Mouse (Mus musculus) liver, embryonic 14.5 days (tissue): Measurements from ENCODE around the gene Slc22a8. TPM values are rescaled to one million over a fixed set of nuclear protein-coding genes. Genes with fewer than 3 reads are reported as not detected.
A peak's percentile ranks its signal among the peaks of the same experiment; 100 is the strongest.

Source experiments
- ATAC-seq: fragments of 200-750 bp; cut with Nextera tagmentation; 2 replicates; pipeline ENCODE4 v1.8.0; 2017; ENCODE audit warnings: moderate number of reproducible peaks, mild to moderate bottlenecking, moderate library complexity; ENCODE audit not compliant: insufficient read depth
- DNase-seq, 3 experiments: peaks; one replicate each; pipeline ENCODE4 v3.0.0-alpha.2; 2012 to 2013; ENCODE audit warnings: low read depth in 3 of 3, low spot score in 3 of 3
- H3K27ac ChIP-seq: fragments of 300-500 bp; sonication (generic); 2 replicates; pipeline ENCODE4 v1.5.1; 2014; ENCODE audit warnings: moderate library complexity, mild to moderate bottlenecking, control low read depth, inconsistent platforms
- H3K27me3 ChIP-seq: fragments of 300-500 bp; sonication (generic); 2 replicates; pipeline ENCODE4 v1.6.1; 2014; ENCODE audit warnings: mild to moderate bottlenecking, low read length, moderate library complexity; ENCODE audit not compliant: control insufficient read depth, insufficient read depth
- H3K36me3 ChIP-seq: fragments of 300-500 bp; sonication (generic); replicated peaks from 2 replicates; pipeline ENCODE4 v1.6.1; 2014; ENCODE audit warnings: low read depth; ENCODE audit not compliant: control insufficient read depth, insufficient read depth
- H3K4me1 ChIP-seq, 2 experiments: fragments of 200-500 bp in 1 of 2; fragments of 300-500 bp in 1 of 2; sonication (generic) in 1 of 2; replicated peaks; 2 replicates each; pipeline ENCODE4 v1.6.1; 2012 to 2014; ENCODE audit warnings: antibody characterized with exemption in 1 of 2, inconsistent platforms in 1 of 2, low read length in 1 of 2; ENCODE audit not compliant: control insufficient read depth in 2 of 2, insufficient read depth in 2 of 2
- H3K4me2 ChIP-seq: fragments of 300-500 bp; sonication (generic); 2 replicates; pipeline ENCODE4 v1.6.1; 2014; ENCODE audit warnings: low read depth, mild to moderate bottlenecking, control low read depth, moderate library complexity
- H3K4me3 ChIP-seq, 2 experiments: fragments of 200-500 bp in 1 of 2; fragments of 300-500 bp in 1 of 2; sonication (generic) in 1 of 2; 2 replicates each; pipeline ENCODE4 v1.5.1; 2012 to 2014; ENCODE audit warnings: low read depth in 2 of 2, low read length in 2 of 2, mild to moderate bottlenecking in 2 of 2, control low read depth in 1 of 2, inconsistent platforms in 1 of 2, moderate library complexity in 1 of 2; ENCODE audit not compliant: insufficient read depth in 1 of 2
- H3K9ac ChIP-seq: fragments of 300-500 bp; sonication (generic); replicated peaks from 2 replicates; pipeline ENCODE4 v1.6.1; 2014; ENCODE audit warnings: mild to moderate bottlenecking, control low read depth, moderate library complexity
- H3K9me3 ChIP-seq: fragments of 300-500 bp; sonication (generic); 2 replicates; pipeline ENCODE4 v1.6.1; 2016; ENCODE audit warnings: low read length, mixed read lengths; ENCODE audit not compliant: control insufficient read depth
- CTCF ChIP-seq: IDR thresholded peaks from 2 replicates; pipeline ENCODE4 v1.5.1; 2016; ENCODE audit warnings: antibody characterized with exemption, low read depth, control low read depth
- EP300 ChIP-seq: IDR thresholded peaks from 2 replicates; pipeline ENCODE4 v1.6.1; 2016; ENCODE audit warnings: antibody characterized with exemption, low read depth
- WGBS: fragments of 180-500 bp; shearing (Covaris S2); extraction: QIAGEN DNeasy Blood & Tissue Kit; methylation state at CpG from one replicate; pipeline ENCODE4 v1.1.7; 2014; ENCODE audit not compliant: insufficient replicate concordance; 5-methylcytosine and 5-hydroxymethylcytosine counted together
- polyA plus RNA-seq, 2 experiments: library from polyadenylated mRNA; depleted of rRNA in 1 of 2; stranded (reverse) in 1 of 2; unstranded in 1 of 2; fragments of >200 nt; fragmentation: Nextera tagmentation in 1 of 2; extraction: Ambion mirVana in 1 of 2; gene quantifications; 2 replicates each; pipeline versions ENCODE4 v1.2.1 to v1.2.3; 2012 to 2014

Slc22a8 gene
- polyA plus RNA-seq, 2 experiments, result 1.5 to 1.6 TPM

DNA sequence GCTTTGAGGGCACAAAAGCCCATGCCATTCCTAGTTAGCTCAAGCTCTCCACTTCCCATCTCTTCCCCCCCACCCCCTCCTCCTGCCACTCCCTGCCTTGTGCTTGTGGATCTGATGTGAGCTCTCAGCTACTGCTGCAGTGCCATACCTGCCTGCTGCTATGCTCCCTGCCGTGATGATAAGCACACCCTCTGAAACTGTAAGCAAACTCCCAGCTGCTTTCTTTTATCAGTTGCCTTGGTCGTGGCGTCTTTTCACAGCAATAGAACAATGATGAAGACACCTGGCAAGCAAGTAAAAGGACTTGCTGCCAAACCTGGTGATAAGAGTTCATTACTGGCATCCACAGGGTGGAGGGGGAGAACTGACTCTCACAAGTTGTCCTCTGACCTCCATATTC, 18.6 kb upstream of the Slc22a8 start:
- DNase-seq (no peak), ATAC-seq (no peak)
- TF ChIP-seq EP300, result no peak; the same call in 1 of the 2 replicates
- TF ChIP-seq CTCF, result no peak
- Histone ChIP-seq H3K36me3 (no peaks in the 10 kb centered on the region), H3K9ac (no peak overlapping the region), H3K27me3 (no peaks in the 10 kb centered on the region), H3K4me1 (peaks cover 0 to 3% of the 10 kb centered on the region in 2 experiments; a peak in 1 of 4 replicates), H3K27ac (no peak overlapping the region), H3K4me3 (no peak overlapping the region), H3K9me3 (no peaks in the 10 kb centered on the region), H3K4me2 (no peak overlapping the region)
- WGBS, result 8% methylated on average over 3 of the region's 3 CpGs

GRCm38 (mm10) chr19:8577432-8577831, 13.6 kb upstream of the Slc22a8 start:
- Histone ChIP-seq H3K4me1 (peaks cover 0 to 2% of the 10 kb centered on the region in 2 experiments; a peak in 2 of 4 replicates), H3K9ac (no peak overlapping the region), H3K4me3 (no peak overlapping the region), H3K27me3 (no peaks in the 10 kb centered on the region), H3K27ac (no peak overlapping the region), H3K36me3 (no peaks in the 10 kb centered on the region), H3K4me2 (no peak overlapping the region), H3K9me3 (no peaks in the 10 kb centered on the region)
- TF ChIP-seq EP300 (no peak), CTCF (no peak)
- ATAC-seq (no peak), DNase-seq (no peak)
- 67% methylated on average over 4 of the region's 4 CpGs for WGBS

GRCm38 (mm10) chr19:8578293-8578969, 12.6 kb upstream of the Slc22a8 start:
- Histone ChIP-seq H3K4me1 (no peaks in the 10 kb centered on the region; a peak in 1 of 4 replicates), H3K27ac (no peak overlapping the region), H3K4me3 (no peak overlapping the region), H3K4me2 (peak overlapping the region; percentile 55), H3K36me3 (no peaks in the 10 kb centered on the region), H3K9me3 (no peaks in the 10 kb centered on the region), H3K9ac (no peak overlapping the region), H3K27me3 (no peaks in the 10 kb centered on the region)
- DNase-seq (peak in 2 of 3 experiments; percentile 19 to 44), ATAC-seq (no peak)
- TF ChIP-seq EP300 (no peak), CTCF (peak; percentile 93)
- 15% methylated on average over 24 of the region's 24 CpGs for WGBS

DNA sequence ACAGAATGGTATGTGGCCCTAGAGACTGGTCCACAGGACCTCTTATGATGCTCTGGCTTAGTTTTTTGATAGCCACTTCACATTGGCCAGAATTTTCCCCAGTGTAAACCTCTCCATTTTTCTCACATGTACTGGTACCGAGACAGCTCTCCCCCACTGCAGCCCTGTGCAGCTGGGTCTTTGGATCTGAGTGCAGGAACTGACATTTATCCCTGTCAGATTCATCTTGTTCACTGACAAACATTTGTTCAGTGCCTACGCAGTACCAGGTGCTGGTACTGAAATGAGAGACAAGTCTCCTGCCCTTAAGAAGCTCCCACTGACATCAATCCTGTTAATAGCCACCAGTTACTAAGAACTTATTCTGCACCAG, 12.1 kb upstream of the Slc22a8 start:
- 69% methylated on average over 2 of the region's 2 CpGs for WGBS
- Histone ChIP-seq H3K4me2 (no peak overlapping the region), H3K9ac (no peak overlapping the region), H3K4me1 (no peaks in the 10 kb centered on the region; a peak in 1 of 4 replicates), H3K27ac (no peak overlapping the region), H3K9me3 (no peaks in the 10 kb centered on the region), H3K36me3 (no peaks in the 10 kb centered on the region), H3K4me3 (no peak overlapping the region), H3K27me3 (no peaks in the 10 kb centered on the region)
- DNase-seq (no peak), ATAC-seq (no peak)
- TF ChIP-seq EP300, result no peak
- TF ChIP-seq CTCF, result no peak

GRCm38 (mm10) chr19:8585298-8585697, 5.8 kb upstream of the Slc22a8 start:
- Histone ChIP-seq H3K4me2 (no peak overlapping the region), H3K4me1 (peaks cover 0 to 2% of the 10 kb centered on the region in 2 experiments; a peak in 2 of 4 replicates), H3K9ac (no peak overlapping the region), H3K36me3 (no peaks in the 10 kb centered on the region), H3K9me3 (no peaks in the 10 kb centered on the region), H3K4me3 (no peak overlapping the region), H3K27ac (no peak overlapping the region), H3K27me3 (no peaks in the 10 kb centered on the region)
- DNase-seq (no peak), ATAC-seq (no peak)
- WGBS, result 25% methylated on average over 3 of the region's 3 CpGs
- TF ChIP-seq CTCF, result no peak
- TF ChIP-seq EP300, result no peak
